Mouse (Mus musculus) heart, embryonic 16.5 days (tissue): ENCODE measurements at regions not wholly inside any gene's neighbourhood (a gene's known extent, or its start where the extent isn't known, plus 50 kb on each side); places are given as distances from the start of the nearest gene placed in this dataset.

ENCODE experiments used
- ATAC-seq: fragments of 200-750 bp; cut with Nextera tagmentation; replicated peaks from 2 replicates; pipeline ENCODE4 v1.8.0; 2017; ENCODE audit warnings: moderate number of reproducible peaks; ENCODE audit not compliant: insufficient read depth, low FRiP score; ENCODE audit errors: extremely low read depth
- H3K27ac ChIP-seq: fragments of 300-500 bp; sonication (generic); 2 replicates; pipeline ENCODE4 v1.5.1; 2014; ENCODE audit warnings: mild to moderate bottlenecking, low read length, control low read depth, moderate library complexity
- H3K27me3 ChIP-seq: fragments of 300-500 bp; sonication (generic); 2 replicates; pipeline ENCODE4 v1.6.1; 2014; ENCODE audit warnings: low read length, mixed read lengths; ENCODE audit not compliant: control insufficient read depth, insufficient read depth
- H3K36me3 ChIP-seq: fragments of 300-500 bp; sonication (generic); 2 replicates; pipeline ENCODE4 v1.6.1; 2014; ENCODE audit not compliant: control insufficient read depth, insufficient read depth
- H3K4me1 ChIP-seq: fragments of 300-500 bp; sonication (generic); 2 replicates; pipeline ENCODE4 v1.6.1; 2014; ENCODE audit warnings: low read length, mixed read lengths; ENCODE audit not compliant: control insufficient read depth, insufficient read depth
- H3K4me2 ChIP-seq: fragments of 300-500 bp; sonication (generic); 2 replicates; pipeline ENCODE4 v1.6.1; 2014; ENCODE audit warnings: low read depth, mild to moderate bottlenecking, control low read depth, low read length
- H3K4me3 ChIP-seq: fragments of 300-500 bp; sonication (generic); 2 replicates; pipeline ENCODE4 v1.5.1; 2014; ENCODE audit warnings: mild to moderate bottlenecking, control low read depth, low read length
- H3K9ac ChIP-seq: fragments of 300-500 bp; sonication (generic); 2 replicates; pipeline ENCODE4 v1.6.1; 2014; ENCODE audit warnings: low read length, control low read depth
- H3K9me3 ChIP-seq: fragments of 300-500 bp; sonication (generic); replicated peaks from 2 replicates; pipeline ENCODE4 v1.6.1; 2016; ENCODE audit warnings: low read length; ENCODE audit not compliant: control insufficient read depth
- WGBS: fragments of 180-500 bp; shearing (Covaris S2); extraction: QIAGEN DNeasy Blood & Tissue Kit; methylation state at CpG from one replicate; pipeline ENCODE4 v1.1.7; 2014; 5-methylcytosine and 5-hydroxymethylcytosine counted together

DNA sequence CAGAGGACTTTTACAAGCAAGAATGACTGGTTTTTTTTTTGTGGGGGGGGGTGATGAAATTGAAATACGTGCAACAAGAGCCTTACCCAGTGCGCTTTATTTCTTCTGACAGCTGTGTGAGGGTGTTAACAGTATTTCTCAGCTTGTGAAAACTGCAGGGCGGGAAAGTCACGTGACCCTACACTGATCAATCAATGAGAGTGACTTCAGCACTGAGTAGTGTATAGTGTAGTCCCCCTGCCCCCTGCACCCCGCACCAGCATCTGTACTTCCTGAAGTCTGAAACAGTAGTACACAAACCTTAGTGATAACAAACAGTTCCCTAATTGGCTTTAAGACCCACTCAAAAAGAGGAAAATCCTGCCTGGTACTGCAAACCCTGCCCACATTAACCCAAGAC is 158.5 kb upstream of the Adamts5 start:
- no peaks in the 10 kb centered on the region for H3K4me1 ChIP-seq
- no peak overlapping the region for H3K27ac ChIP-seq
- H3K27me3 ChIP-seq: no peaks in the 10 kb centered on the region
- H3K4me2 ChIP-seq: no peak overlapping the region
- H3K9ac ChIP-seq: no peak overlapping the region
- no peak overlapping the region for H3K4me3 ChIP-seq
- WGBS: 52% methylated on average over 5 of the region's 5 CpGs
- no peaks in the 10 kb centered on the region for H3K36me3 ChIP-seq
- ATAC-seq: no peak
- H3K9me3 ChIP-seq: no peaks in the 10 kb centered on the region

DNA sequence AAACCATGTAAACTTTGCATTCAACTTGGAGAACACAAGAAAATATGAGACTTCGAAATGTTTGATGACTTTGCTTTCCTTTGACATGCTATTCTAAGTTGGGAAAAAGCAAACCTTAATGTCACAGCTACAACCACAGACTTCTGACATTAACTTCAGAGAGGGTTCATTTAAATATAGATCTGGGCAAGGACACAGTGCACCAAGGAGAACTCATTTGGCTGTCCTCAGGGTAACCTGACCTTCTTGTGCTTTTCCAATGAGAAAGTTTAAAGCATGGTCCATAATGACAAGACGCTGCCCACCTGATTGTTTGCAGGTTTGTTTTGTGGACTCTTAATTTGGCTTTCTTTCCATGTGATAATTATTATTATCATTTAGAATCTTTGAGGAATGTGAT is 143.1 kb upstream of the Adamts5 start:
- Histone ChIP-seq H3K27ac (no peak overlapping the region), H3K4me2 (no peak overlapping the region), H3K27me3 (no peaks in the 10 kb centered on the region), H3K9me3 (no peaks in the 10 kb centered on the region), H3K36me3 (no peaks in the 10 kb centered on the region), H3K4me1 (no peaks in the 10 kb centered on the region), H3K4me3 (no peak overlapping the region), H3K9ac (no peak overlapping the region)
- no peak for ATAC-seq
- 80% methylated on average over 2 of the region's 2 CpGs for WGBS

DNA sequence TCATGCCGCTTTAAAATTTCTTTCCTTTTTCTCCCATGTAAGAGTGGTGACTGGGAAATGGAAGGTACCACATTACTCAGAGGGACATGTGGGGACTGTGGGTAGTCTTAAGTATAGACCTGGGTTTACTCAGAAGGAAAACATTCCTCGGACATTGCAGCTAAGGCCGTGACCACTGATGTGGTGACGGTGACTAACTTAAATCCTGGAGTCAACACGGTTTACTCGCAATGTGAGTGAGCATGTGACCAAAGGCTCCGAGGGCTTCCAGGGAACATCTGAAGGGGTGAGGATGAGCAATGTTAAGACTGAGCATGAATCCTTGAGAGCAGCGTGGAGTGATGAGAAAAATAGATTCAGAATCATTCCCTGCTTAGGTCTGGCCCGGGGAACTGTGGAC is 133.1 kb upstream of the Adamts5 start:
- Histone ChIP-seq H3K9me3 (no peaks in the 10 kb centered on the region), H3K4me1 (no peaks in the 10 kb centered on the region), H3K36me3 (no peaks in the 10 kb centered on the region), H3K9ac (no peak overlapping the region), H3K27me3 (no peaks in the 10 kb centered on the region), H3K4me3 (no peak overlapping the region), H3K27ac (no peak overlapping the region), H3K4me2 (no peak overlapping the region)
- no peak for ATAC-seq
- 82% methylated on average over 9 of the region's 9 CpGs for WGBS

DNA sequence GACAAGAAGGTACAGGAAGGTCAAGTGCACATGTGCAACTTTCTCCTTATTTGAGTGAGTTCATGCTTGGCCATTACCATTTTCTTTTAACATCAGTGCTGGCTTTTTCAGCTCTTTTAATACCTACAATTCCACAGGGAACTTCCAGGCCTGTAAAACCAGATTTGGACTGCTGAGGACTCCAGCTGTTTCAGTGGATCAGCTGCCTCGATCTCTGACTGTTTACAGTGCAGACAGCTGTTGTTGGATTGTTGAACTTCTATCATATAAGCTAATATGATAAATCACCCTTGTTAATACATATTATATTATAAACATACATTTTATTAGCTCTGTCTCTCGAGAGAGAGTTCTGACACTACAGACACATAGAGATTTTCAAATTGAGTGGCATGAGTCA is 126.1 kb upstream of the Adamts5 start:
- no peak overlapping the region for H3K4me2 ChIP-seq
- no peaks in the 10 kb centered on the region for H3K4me1 ChIP-seq
- H3K9ac ChIP-seq: no peak overlapping the region
- no peak overlapping the region for H3K4me3 ChIP-seq
- ATAC-seq: no peak
- H3K9me3 ChIP-seq: no peaks in the 10 kb centered on the region
- no peak overlapping the region for H3K27ac ChIP-seq
- H3K27me3 ChIP-seq: no peaks in the 10 kb centered on the region
- WGBS: 74% methylated on average over 2 of the region's 2 CpGs
- H3K36me3 ChIP-seq: no peaks in the 10 kb centered on the region

DNA sequence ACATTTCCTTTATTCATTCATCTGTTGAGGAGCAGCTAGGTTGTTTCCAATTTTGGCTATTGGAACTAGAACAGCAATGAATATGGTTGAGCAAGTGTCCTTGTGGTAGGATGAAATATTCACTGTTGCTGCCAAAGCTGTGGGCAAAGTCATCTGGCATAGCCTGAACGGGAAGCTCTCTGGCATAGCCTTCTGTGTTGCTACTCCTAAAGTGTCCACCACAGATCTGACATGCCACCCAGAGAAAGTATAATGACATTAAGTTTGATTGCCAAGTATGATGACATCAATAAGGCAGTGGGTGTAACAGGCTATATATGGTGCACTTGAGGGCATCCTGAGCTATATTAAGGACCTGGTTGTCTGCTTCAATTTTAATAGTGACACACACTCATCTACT is 113.7 kb upstream of the Adamts5 start:
- H3K27ac ChIP-seq: no peak overlapping the region
- H3K4me3 ChIP-seq: no peak overlapping the region
- no peak for ATAC-seq
- H3K4me1 ChIP-seq: no peaks in the 10 kb centered on the region
- H3K4me2 ChIP-seq: no peak overlapping the region
- H3K36me3 ChIP-seq: no peaks in the 10 kb centered on the region
- 62% methylated on average over 1 of the region's 1 CpGs for WGBS
- no peaks in the 10 kb centered on the region for H3K9me3 ChIP-seq
- H3K9ac ChIP-seq: no peak overlapping the region
- no peaks in the 10 kb centered on the region for H3K27me3 ChIP-seq

DNA sequence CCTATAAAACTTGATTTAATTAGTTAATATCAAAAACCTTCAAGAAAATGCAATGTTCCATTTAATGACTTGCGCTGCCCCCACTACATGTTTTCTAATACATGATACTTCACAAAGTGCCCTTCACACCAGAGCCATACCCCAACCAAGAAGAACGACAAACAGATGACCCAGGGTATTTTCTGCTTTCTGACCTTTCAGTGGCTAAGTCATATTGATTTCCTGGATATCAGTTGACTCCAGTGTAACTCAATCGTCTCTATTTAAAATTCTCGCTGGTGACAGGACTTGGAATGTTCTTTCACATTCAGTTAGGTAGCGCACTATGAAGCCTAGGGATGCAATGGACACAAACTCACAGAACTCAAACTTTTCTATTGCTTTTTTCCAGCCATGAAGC is 109.4 kb upstream of the Adamts5 start:
- ATAC-seq: no peak
- no peaks in the 10 kb centered on the region for H3K4me1 ChIP-seq
- H3K9me3 ChIP-seq: no peaks in the 10 kb centered on the region
- H3K9ac ChIP-seq: no peak overlapping the region
- H3K4me2 ChIP-seq: no peak overlapping the region
- no peak overlapping the region for H3K27ac ChIP-seq
- no peaks in the 10 kb centered on the region for H3K27me3 ChIP-seq
- no peaks in the 10 kb centered on the region for H3K36me3 ChIP-seq
- 87% methylated on average over 5 of the region's 5 CpGs for WGBS
- H3K4me3 ChIP-seq: no peak overlapping the region

DNA sequence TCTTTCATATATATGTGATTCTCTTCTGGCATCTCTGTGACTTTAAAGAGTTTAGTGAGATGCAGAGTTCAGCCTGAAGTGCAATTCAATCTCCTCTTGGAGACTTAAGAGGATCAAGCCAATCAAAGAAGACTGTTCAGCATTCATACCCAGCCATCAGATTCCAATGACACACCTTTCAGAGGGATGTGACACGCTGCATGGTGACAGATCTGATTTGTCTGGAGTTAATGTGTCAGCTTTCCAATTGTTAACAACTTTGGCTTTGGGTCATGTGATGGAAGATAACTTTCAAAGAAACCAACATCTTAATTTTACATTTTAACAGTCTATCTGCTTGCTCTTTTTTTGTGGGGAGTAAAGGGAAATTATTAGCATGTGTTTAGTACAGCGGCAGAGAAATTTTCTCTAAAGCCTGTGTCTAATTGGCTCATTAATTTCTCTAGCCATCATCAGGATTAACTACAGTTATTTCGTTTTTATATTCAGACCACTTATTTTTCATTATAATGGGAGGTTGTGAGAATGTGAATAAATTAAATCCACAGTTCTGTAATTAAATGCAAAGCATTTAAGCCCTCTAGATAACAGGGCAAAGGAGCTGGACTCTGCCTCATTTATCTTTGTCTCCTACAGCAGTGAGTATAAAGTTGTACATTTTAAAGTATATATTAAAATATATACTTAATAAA is 108.2 kb upstream of the Adamts5 start:
- Histone ChIP-seq H3K9ac (no peak overlapping the region), H3K4me3 (no peak overlapping the region), H3K27me3 (no peaks in the 10 kb centered on the region), H3K4me1 (no peaks in the 10 kb centered on the region), H3K27ac (no peak overlapping the region), H3K4me2 (no peak overlapping the region), H3K36me3 (no peaks in the 10 kb centered on the region), H3K9me3 (no peaks in the 10 kb centered on the region)
- ATAC-seq: no peak
- 64% methylated on average over 3 of the region's 3 CpGs for WGBS

DNA sequence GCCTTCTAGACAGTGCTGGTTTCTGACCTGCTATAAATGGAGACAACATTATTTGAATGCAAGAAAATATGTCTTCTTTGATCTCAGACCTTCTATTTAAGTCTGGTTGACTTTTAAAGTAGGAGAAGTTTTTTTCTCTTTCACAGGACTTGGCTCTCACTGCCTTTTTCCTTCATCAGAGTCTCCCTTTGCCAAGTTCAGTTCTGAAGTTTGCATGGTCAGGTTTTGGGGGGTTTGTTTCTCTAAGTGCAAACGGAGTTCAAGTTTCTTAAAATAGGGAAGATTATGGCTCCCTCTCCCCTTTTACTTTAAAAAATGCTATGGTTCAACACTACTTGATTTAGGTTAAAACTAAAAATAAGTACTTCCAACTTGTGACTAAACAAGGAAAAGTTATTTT is 106.2 kb upstream of the Adamts5 start:
- WGBS: 58% methylated on average over 1 of the region's 1 CpGs
- H3K9me3 ChIP-seq: no peaks in the 10 kb centered on the region
- H3K36me3 ChIP-seq: no peaks in the 10 kb centered on the region
- no peak overlapping the region for H3K27ac ChIP-seq
- H3K4me1 ChIP-seq: no peaks in the 10 kb centered on the region
- no peak overlapping the region for H3K9ac ChIP-seq
- no peak for ATAC-seq
- H3K4me3 ChIP-seq: no peak overlapping the region
- no peak overlapping the region for H3K4me2 ChIP-seq
- H3K27me3 ChIP-seq: no peaks in the 10 kb centered on the region

DNA sequence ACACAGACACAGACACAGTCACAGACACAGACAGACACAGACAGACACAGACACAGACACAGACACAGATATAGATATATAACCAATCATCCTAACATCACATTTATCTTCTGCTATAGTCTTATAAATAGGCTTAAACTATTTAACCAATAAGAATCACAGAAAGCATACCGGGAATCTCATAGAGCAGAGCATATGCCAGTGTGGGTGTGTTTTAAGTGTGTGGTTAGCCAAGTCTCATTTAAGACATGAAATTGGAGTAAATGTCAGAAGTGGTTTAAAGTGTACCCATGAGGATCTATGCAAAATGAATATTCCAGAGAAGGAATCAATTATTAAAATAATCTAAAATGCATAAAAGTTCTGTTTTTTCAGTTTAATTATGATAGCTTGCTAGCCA is 99.2 kb upstream of the Adamts5 start:
- no peaks in the 10 kb centered on the region for H3K9me3 ChIP-seq
- no peaks in the 10 kb centered on the region for H3K4me1 ChIP-seq
- H3K9ac ChIP-seq: no peak overlapping the region
- WGBS: 90% methylated on average over 1 of the region's 1 CpGs
- H3K4me2 ChIP-seq: no peak overlapping the region
- no peak overlapping the region for H3K4me3 ChIP-seq
- no peak overlapping the region for H3K27ac ChIP-seq
- no peaks in the 10 kb centered on the region for H3K36me3 ChIP-seq
- H3K27me3 ChIP-seq: no peaks in the 10 kb centered on the region
- ATAC-seq: no peak
